Mouse (Mus musculus): ENCODE data around the gene Flrt1. TPM values are rescaled to one million over a fixed set of nuclear protein-coding genes. Genes with fewer than 3 reads are reported as not detected.
A peak's percentile ranks its signal among the peaks of the same experiment; 100 is the strongest.

Gene Flrt1
- polyA plus RNA-seq, 1 experiment = 5.4 TPM

- H3K4me3 ChIP-seq (replicated peaks; ENCODE audit: insufficient read depth, low read depth, low read length) = no peak overlapping the region
- H3K27ac ChIP-seq (ENCODE audit: insufficient read depth, low read length) = no peak overlapping the region
- 79% methylated on average over 5 of the region's 5 CpGs for WGBS
- H3K27me3 ChIP-seq (ENCODE audit: control insufficient read depth, insufficient read depth, low read length) = no peaks in the 10 kb centered on the region
- TF ChIP-seq POLR2A (IDR thresholded peaks at IDR 0.05; ENCODE audit: borderline replicate concordance, insufficient read depth, low read length) (no peak), CTCF (IDR thresholded peaks at IDR 0.05; ENCODE audit: borderline replicate concordance, insufficient read depth, low read depth, low read length) (no peak)
- no peak for DNase-seq
- H3K4me1 ChIP-seq (ENCODE audit: control insufficient read depth, insufficient read depth, low read length) = peaks cover 53% of the 10 kb centered on the region
Measured at GRCm38 (mm10) chr19:7110097-7110496, 4.6 kb upstream of the Flrt1 start.

- Histone ChIP-seq H3K4me3 (replicated peaks; ENCODE audit: insufficient read depth, low read depth, low read length) (no peak overlapping the region), H3K4me1 (ENCODE audit: control insufficient read depth, insufficient read depth, low read length) (peaks cover 63% of the 10 kb centered on the region), H3K27me3 (ENCODE audit: control insufficient read depth, insufficient read depth, low read length) (no peaks in the 10 kb centered on the region), H3K27ac (ENCODE audit: insufficient read depth, low read length) (no peak overlapping the region)
- peak; percentile 58 for DNase-seq
- WGBS = 40% methylated on average over 6 of the region's 6 CpGs
- TF ChIP-seq CTCF (IDR thresholded peaks at IDR 0.05; ENCODE audit: borderline replicate concordance, insufficient read depth, low read depth, low read length) (peak; percentile 49; the same call in 1 of the 2 replicates), POLR2A (IDR thresholded peaks at IDR 0.05; ENCODE audit: borderline replicate concordance, insufficient read depth, low read length) (no peak)
Measured at GRCm38 (mm10) chr19:7108114-7108905, 2.8 kb upstream of the Flrt1 start.

- 14% methylated on average over 4 of the region's 4 CpGs for WGBS
- peaks cover 66% of the 10 kb centered on the region for H3K4me1 ChIP-seq (ENCODE audit: control insufficient read depth, insufficient read depth, low read length)
Measured at GRCm38 (mm10) chr19:7107174-7107573, 1.6 kb upstream of the Flrt1 start.

GRCm38 (mm10) chr19:7106566-7106965 lies 1.0 kb upstream of the Flrt1 start:
- Histone ChIP-seq H3K27me3 (ENCODE audit: control insufficient read depth, insufficient read depth, low read length) (no peaks in the 10 kb centered on the region), H3K4me3 (replicated peaks; ENCODE audit: insufficient read depth, low read depth, low read length) (no peak overlapping the region), H3K4me1 (ENCODE audit: control insufficient read depth, insufficient read depth, low read length) (peaks cover 59% of the 10 kb centered on the region), H3K27ac (ENCODE audit: insufficient read depth, low read length) (no peak overlapping the region)
- 53% methylated on average over 2 of the region's 2 CpGs for WGBS
- DNase-seq = no peak
- no peak for TF ChIP-seq POLR2A (IDR thresholded peaks at IDR 0.05; ENCODE audit: borderline replicate concordance, insufficient read depth, low read length)
- no peak for TF ChIP-seq CTCF (IDR thresholded peaks at IDR 0.05; ENCODE audit: borderline replicate concordance, insufficient read depth, low read depth, low read length)

More at GRCm38 (mm10) chr19:7107174-7107573, 1.6 kb upstream of the Flrt1 start:
- DNase-seq = peak; percentile 51 to 53
- Histone ChIP-seq H3K27me3 (ENCODE audit: control insufficient read depth, insufficient read depth, low read length) (no peaks in the 10 kb centered on the region), H3K4me3 (replicated peaks; ENCODE audit: insufficient read depth, low read depth, low read length) (no peak overlapping the region), H3K27ac (ENCODE audit: insufficient read depth, low read length) (no peak overlapping the region)
- TF ChIP-seq CTCF (IDR thresholded peaks at IDR 0.05; ENCODE audit: borderline replicate concordance, insufficient read depth, low read depth, low read length) (no peak), POLR2A (IDR thresholded peaks at IDR 0.05; ENCODE audit: borderline replicate concordance, insufficient read depth, low read length) (no peak)

GRCm38 (mm10) chr19:7103993-7104401 lies 1.5 kb downstream of the Flrt1 start:
- no peak for DNase-seq
- Histone ChIP-seq H3K4me1 (ENCODE audit: control insufficient read depth, insufficient read depth, low read length) (peaks cover 50% of the 10 kb centered on the region), H3K4me3 (replicated peaks; ENCODE audit: insufficient read depth, low read depth, low read length) (no peak overlapping the region), H3K27ac (ENCODE audit: insufficient read depth, low read length) (no peak overlapping the region), H3K27me3 (ENCODE audit: control insufficient read depth, insufficient read depth, low read length) (no peaks in the 10 kb centered on the region)
- WGBS = 73% methylated on average over 19 of the region's 19 CpGs
- no peak for TF ChIP-seq CTCF (IDR thresholded peaks at IDR 0.05; ENCODE audit: borderline replicate concordance, insufficient read depth, low read depth, low read length)

- Histone ChIP-seq H3K27ac (ENCODE audit: insufficient read depth, low read length) (no peak overlapping the region), H3K27me3 (ENCODE audit: control insufficient read depth, insufficient read depth, low read length) (no peaks in the 10 kb centered on the region), H3K4me3 (replicated peaks; ENCODE audit: insufficient read depth, low read depth, low read length) (no peak overlapping the region), H3K4me1 (ENCODE audit: control insufficient read depth, insufficient read depth, low read length) (peaks cover 45% of the 10 kb centered on the region)
- DNase-seq = no peak
- no peak for TF ChIP-seq POLR2A (IDR thresholded peaks at IDR 0.05; ENCODE audit: borderline replicate concordance, insufficient read depth, low read length)
- TF ChIP-seq CTCF (IDR thresholded peaks at IDR 0.05; ENCODE audit: borderline replicate concordance, insufficient read depth, low read depth, low read length) = no peak
- 32% methylated on average over 4 of the region's 4 CpGs for WGBS
Measured at GRCm38 (mm10) chr19:7103349-7103992, 2.1 kb downstream of the Flrt1 start.

GRCm38 (mm10) chr19:7102039-7102438 lies 3.5 kb downstream of the Flrt1 start:
- no peaks in the 10 kb centered on the region for H3K27me3 ChIP-seq (ENCODE audit: control insufficient read depth, insufficient read depth, low read length)
- DNase-seq = no peak
- 78% methylated on average over 10 of the region's 10 CpGs for WGBS
- TF ChIP-seq CTCF (IDR thresholded peaks at IDR 0.05; ENCODE audit: borderline replicate concordance, insufficient read depth, low read depth, low read length) (no peak), POLR2A (IDR thresholded peaks at IDR 0.05; ENCODE audit: borderline replicate concordance, insufficient read depth, low read length) (no peak)
- peaks cover 30% of the 10 kb centered on the region for H3K4me1 ChIP-seq (ENCODE audit: control insufficient read depth, insufficient read depth, low read length)
- H3K4me3 ChIP-seq (replicated peaks; ENCODE audit: insufficient read depth, low read depth, low read length) = no peak overlapping the region
- no peak overlapping the region for H3K27ac ChIP-seq (ENCODE audit: insufficient read depth, low read length)

Measured in cerebellum, adult 2 months (tissue).